Mouse (Mus musculus) hindbrain, postnatal 0 days (tissue): Measurements from ENCODE around the gene Zc2hc1c. TPM values are rescaled to one million over a fixed set of nuclear protein-coding genes. Genes with fewer than 3 reads are reported as not detected.

Experiments used
- ATAC-seq: fragments of 200-750 bp; cut with Nextera tagmentation; 2 replicates; pipeline ENCODE4 v1.8.0; 2017; ENCODE audit warnings: mild to moderate bottlenecking, moderate TSS enrichment, moderate library complexity
- DNase-seq: peaks from one replicate; pipeline ENCODE4 v3.0.0-alpha.2; 2015; ENCODE audit warnings: low spot score
- H3K27ac ChIP-seq: fragments of 300-500 bp; sonication (generic); 2 replicates; pipeline ENCODE4 v1.5.1; 2014; ENCODE audit warnings: mild to moderate bottlenecking
- H3K27me3 ChIP-seq: fragments of 300-500 bp; sonication (generic); 2 replicates; pipeline ENCODE4 v1.6.1; 2014; ENCODE audit warnings: low read length, mixed read lengths; ENCODE audit not compliant: insufficient read depth
- H3K36me3 ChIP-seq: fragments of 300-500 bp; sonication (generic); 2 replicates; pipeline ENCODE4 v1.6.1; 2014; ENCODE audit warnings: low read length, mixed read lengths; ENCODE audit not compliant: insufficient read depth
- H3K4me1 ChIP-seq: fragments of 300-500 bp; sonication (generic); 2 replicates; pipeline ENCODE4 v1.6.1; 2014; ENCODE audit warnings: antibody characterized with exemption, low read length, mixed read lengths; ENCODE audit not compliant: insufficient read depth
- H3K4me2 ChIP-seq: fragments of 300-500 bp; sonication (generic); 2 replicates; pipeline ENCODE4 v1.6.1; 2014; ENCODE audit warnings: low read depth, mild to moderate bottlenecking, low read length, moderate library complexity, mixed read lengths
- H3K4me3 ChIP-seq: fragments of 300-500 bp; sonication (generic); 2 replicates; pipeline ENCODE4 v1.5.1; 2014; ENCODE audit warnings: low read length
- H3K9ac ChIP-seq: fragments of 300-500 bp; sonication (generic); replicated peaks from 2 replicates; pipeline ENCODE4 v1.6.1; 2014; ENCODE audit warnings: mild to moderate bottlenecking, low read length, moderate library complexity, mixed read lengths
- H3K9me3 ChIP-seq: fragments of 300-500 bp; sonication (generic); 2 replicates; pipeline ENCODE4 v1.6.1; 2016; ENCODE audit warnings: low read length, mixed read lengths
- CTCF ChIP-seq: IDR thresholded peaks from 2 replicates; pipeline ENCODE4 v1.5.1; 2016; ENCODE audit warnings: antibody characterized with exemption, control low read depth, low read depth
- WGBS: fragments of 180-500 bp; shearing (Covaris S2); extraction: QIAGEN DNeasy Blood & Tissue Kit; methylation state at CpG from one replicate; pipeline ENCODE4 v1.1.7; 2014; 5-methylcytosine and 5-hydroxymethylcytosine counted together
- microRNA-seq, 2 experiments: library from miRNA; unstranded; fragments of <30 nt; microRNA quantifications; one replicate each; pipeline ENCODE4; 2016
- polyA plus RNA-seq: library from polyadenylated mRNA; unstranded; fragments of >200 nt; fragmentation: Nextera tagmentation; extraction: Ambion mirVana; gene quantifications from 2 replicates; pipeline ENCODE4 v1.2.1, GENCODE M21; 2015
- total RNA-seq: library from RNA; depleted of rRNA; stranded (reverse); fragments of >200 nt; gene quantifications from 2 replicates; pipeline ENCODE4 v1.2.3, GENCODE M21; 2014; rRNA removed

The Zc2hc1c gene
- total and polyA plus RNA-seq, 2 experiments from 2014 or later = 1.1 to 1.4 TPM

- WGBS = 57% methylated on average over 3 of the region's 3 CpGs
- peak; percentile 72 for TF ChIP-seq CTCF
- no peak overlapping the region for H3K9ac ChIP-seq
- no peak overlapping the region for H3K4me3 ChIP-seq
- no peaks in the 10 kb centered on the region for H3K4me1 ChIP-seq
- DNase-seq (peak; percentile 93), ATAC-seq (0 out of 2 replicates have a peak, but pooled peaks have one; percentile 52)
- H3K27me3 ChIP-seq = no peaks in the 10 kb centered on the region
- H3K36me3 ChIP-seq = peaks cover 7% of the 10 kb centered on the region; the same call in 1 of the 2 replicates
- H3K4me2 ChIP-seq = no peak overlapping the region
- H3K9me3 ChIP-seq = no peaks in the 10 kb centered on the region
- no peak overlapping the region for H3K27ac ChIP-seq
Measured at GRCm38 (mm10) chr12:85346374-85346773, 58.0 kb downstream of the Zc2hc1c start.

GRCm38 (mm10) chr12:85347196-85347595, 58.8 kb downstream of the Zc2hc1c start:
- no peaks in the 10 kb centered on the region for H3K27me3 ChIP-seq
- WGBS = 65% methylated on average over 3 of the region's 3 CpGs
- H3K9ac ChIP-seq = no peak overlapping the region
- H3K4me1 ChIP-seq = no peaks in the 10 kb centered on the region
- peaks cover 7% of the 10 kb centered on the region; the same call in 1 of the 2 replicates for H3K36me3 ChIP-seq
- no peak overlapping the region for H3K4me2 ChIP-seq
- H3K9me3 ChIP-seq = no peaks in the 10 kb centered on the region
- DNase-seq (no peak), ATAC-seq (no peak)
- no peak overlapping the region for H3K27ac ChIP-seq
- no peak overlapping the region for H3K4me3 ChIP-seq
- no peak for TF ChIP-seq CTCF

GRCm38 (mm10) chr12:85348338-85348737, 59.9 kb downstream of the Zc2hc1c start:
- Histone ChIP-seq H3K27me3 (no peaks in the 10 kb centered on the region), H3K4me2 (no peak overlapping the region), H3K36me3 (peaks cover 7% of the 10 kb centered on the region; the same call in 1 of the 2 replicates), H3K9me3 (no peaks in the 10 kb centered on the region), H3K4me3 (no peak overlapping the region), H3K4me1 (no peaks in the 10 kb centered on the region), H3K27ac (no peak overlapping the region), H3K9ac (no peak overlapping the region)
- WGBS = 75% methylated on average over 6 of the region's 6 CpGs
- ATAC-seq (no peak), DNase-seq (no peak)
- TF ChIP-seq CTCF = no peak

Small RNAs within 50 kb of the gene (microRNA-seq; reads per million reads assigned to microRNA genes)
- gene Mir6938 = 0 to 0.35 reads per million in 2 experiments

Other genes with a start within 250 kb of the Zc2hc1c start
- 0.68 and 0.79 TPM in 2 replicates for gene Prox2, start 177.8 kb upstream of the Zc2hc1c start, total RNA-seq
- gene Prox2, start 177.8 kb upstream of the Zc2hc1c start, polyA plus RNA-seq = 1.4 and 2.0 TPM in 2 replicates
- gene Dlst, start 177.8 kb upstream of the Zc2hc1c start, total RNA-seq = 104 and 115 TPM in 2 replicates
- 104 and 108 TPM in 2 replicates for gene Dlst, start 177.8 kb upstream of the Zc2hc1c start, polyA plus RNA-seq
- gene Rps6kl1, start 137.3 kb upstream of the Zc2hc1c start, total RNA-seq = 42.0 TPM in 2 replicates
- gene Rps6kl1, start 137.3 kb upstream of the Zc2hc1c start, polyA plus RNA-seq = 29.3 and 30.8 TPM in 2 replicates
- 2.9 and 5.0 TPM in 2 replicates for gene Pgf, start 110.8 kb upstream of the Zc2hc1c start, total RNA-seq
- gene Pgf, start 110.8 kb upstream of the Zc2hc1c start, polyA plus RNA-seq = 10.0 TPM in 2 replicates
- gene Eif2b2, start 69.1 kb upstream of the Zc2hc1c start, total RNA-seq = 38.9 and 91.0 TPM in 2 replicates
- 86.6 and 87.9 TPM in 2 replicates for gene Eif2b2, start 69.1 kb upstream of the Zc2hc1c start, polyA plus RNA-seq
- 5.5 and 9.9 TPM in 2 replicates for gene Mlh3, start 18.0 kb upstream of the Zc2hc1c start, total RNA-seq
- gene Mlh3, start 18.0 kb upstream of the Zc2hc1c start, polyA plus RNA-seq = 4.9 and 5.1 TPM in 2 replicates
- 17.9 and 18.2 TPM in 2 replicates for gene Acyp1, start 153 bp upstream of the Zc2hc1c start, total RNA-seq
- 50.9 and 55.8 TPM in 2 replicates for gene Acyp1, start 153 bp upstream of the Zc2hc1c start, polyA plus RNA-seq
- gene Nek9, start 50.8 kb downstream of the Zc2hc1c start, total RNA-seq = 20.5 and 21.5 TPM in 2 replicates
- 8.9 and 10.5 TPM in 2 replicates for gene Nek9, start 50.8 kb downstream of the Zc2hc1c start, polyA plus RNA-seq
- gene Tmed10, start 86.3 kb downstream of the Zc2hc1c start, total RNA-seq = 55.0 and 59.3 TPM in 2 replicates
- gene Tmed10, start 86.3 kb downstream of the Zc2hc1c start, polyA plus RNA-seq = 222 and 224 TPM in 2 replicates
- gene Fos, start 185.3 kb downstream of the Zc2hc1c start, total RNA-seq = 20.7 and 23.4 TPM in 2 replicates
- 12.1 and 13.5 TPM in 2 replicates for gene Fos, start 185.3 kb downstream of the Zc2hc1c start, polyA plus RNA-seq